Mouse (Mus musculus): ENCODE data around the gene 1700015G11Rik.

1700015G11Rik gene

GRCm38 (mm10) chr7:51964681-51965080 is 50.8 kb downstream of the 1700015G11Rik start:
- no peak for DNase-seq

GRCm38 (mm10) chr7:51962219-51962952 is 53.1 kb downstream of the 1700015G11Rik start:
- DNase-seq, result no peak

Data from kidney, adult 8-10 months (tissue).